Mouse (Mus musculus): ENCODE measurements around the gene Tmem265. TPM values are rescaled to one million over a fixed set of nuclear protein-coding genes. Genes with fewer than 3 reads are reported as not detected.

The Tmem265 gene
- total RNA-seq (2014; rRNA removed), result 2.4 and 2.8 TPM in 2 replicates
- 3.8 and 7.7 TPM in 2 replicates for polyA plus RNA-seq (2015; fragmentation: Nextera tagmentation; extraction: Ambion mirVana)

GRCm38 (mm10) chr7:127561340-127561858 lies at the start of gene Tmem265:
Gene Tmem265 (plus strand): TSS chr7:127561390.
- TF ChIP-seq CTCF (IDR thresholded peaks at IDR 0.05; ENCODE audit: low read depth), result no peak
- Histone ChIP-seq H3K27me3 (ENCODE audit: insufficient read depth, low read length) (no peaks in the 10 kb centered on the region), H3K36me3 (ENCODE audit: insufficient read depth) (peaks cover 55% of the 10 kb centered on the region), H3K27ac (ENCODE audit: low read depth, low read length) (no peak within 1 kb of the TSS), H3K4me3 (ENCODE audit: low read depth, low read length) (no peak within 1 kb of the TSS), H3K9ac (no peak within 1 kb of the TSS), H3K9me3 (ENCODE audit: low read length) (no peaks in the 10 kb centered on the region), H3K4me2 (ENCODE audit: low read depth) (no peak within 1 kb of the TSS), H3K4me1 (ENCODE audit: insufficient read depth) (no peaks in the 10 kb centered on the region)
- WGBS, result 88% methylated on average over 5 of the region's 5 CpGs
- DNase-seq, result no peak
- no peak for ATAC-seq

- peak; percentile 99 for ATAC-seq
- Histone ChIP-seq H3K27ac (ENCODE audit: low read depth, low read length) (peak within 1 kb of the TSS; percentile 99), H3K4me1 (ENCODE audit: insufficient read depth) (peaks cover 8% of the 10 kb centered on the region; the same call in 1 of the 2 replicates), H3K9me3 (ENCODE audit: low read length) (no peaks in the 10 kb centered on the region), H3K9ac (peak within 1 kb of the TSS; percentile 93), H3K4me2 (ENCODE audit: low read depth) (peak within 1 kb of the TSS; percentile 67), H3K27me3 (ENCODE audit: insufficient read depth, low read length) (no peaks in the 10 kb centered on the region), H3K36me3 (ENCODE audit: insufficient read depth) (peaks cover 14% of the 10 kb centered on the region), H3K4me3 (ENCODE audit: low read depth, low read length) (peak within 1 kb of the TSS; percentile 83)
- peak; percentile 96 for DNase-seq
- no peak; the same call in 1 of the 2 replicates for TF ChIP-seq CTCF (IDR thresholded peaks at IDR 0.05; ENCODE audit: low read depth)
- 0% methylated on average over 31 of the region's 37 CpGs for WGBS
Observed at GRCm38 (mm10) chr7:127511808-127512230, 49.4 kb upstream of the Tmem265 start, which contains the start of gene Srcap. Gene Srcap (plus strand): TSS chr7:127511983.

- Histone ChIP-seq H3K9ac (peak overlapping the region; percentile 93), H3K4me3 (ENCODE audit: low read depth, low read length) (peak overlapping the region; percentile 83), H3K9me3 (ENCODE audit: low read length) (no peaks in the 10 kb centered on the region), H3K4me1 (ENCODE audit: insufficient read depth) (peaks cover 8% of the 10 kb centered on the region; the same call in 1 of the 2 replicates), H3K4me2 (ENCODE audit: low read depth) (peak overlapping the region; percentile 67), H3K27ac (ENCODE audit: low read depth, low read length) (peak overlapping the region; percentile 99), H3K27me3 (ENCODE audit: insufficient read depth, low read length) (no peaks in the 10 kb centered on the region), H3K36me3 (ENCODE audit: insufficient read depth) (peaks cover 20% of the 10 kb centered on the region)
- TF ChIP-seq CTCF (IDR thresholded peaks at IDR 0.05; ENCODE audit: low read depth), result no peak
- 1% methylated on average over 53 of the region's 93 CpGs for WGBS
- DNase-seq (peak; percentile 96), ATAC-seq (peak; percentile 85)
Observed at GRCm38 (mm10) chr7:127512231-127513015, 48.8 kb upstream of the Tmem265 start.

- no peaks in the 10 kb centered on the region for H3K9me3 ChIP-seq (ENCODE audit: low read length)
- TF ChIP-seq CTCF (IDR thresholded peaks at IDR 0.05; ENCODE audit: low read depth), result no peak
- H3K27me3 ChIP-seq (ENCODE audit: insufficient read depth, low read length), result no peaks in the 10 kb centered on the region
- H3K9ac ChIP-seq, result peak overlapping the region; percentile 93
- peaks cover 26% of the 10 kb centered on the region for H3K36me3 ChIP-seq (ENCODE audit: insufficient read depth)
- H3K4me1 ChIP-seq (ENCODE audit: insufficient read depth), result peaks cover 8% of the 10 kb centered on the region; the same call in 1 of the 2 replicates
- ATAC-seq, result no peak
- WGBS, result 44% methylated on average over 8 of the region's 8 CpGs
- peak overlapping the region; percentile 67 for H3K4me2 ChIP-seq (ENCODE audit: low read depth)
- DNase-seq, result no peak
- peak overlapping the region; percentile 83 for H3K4me3 ChIP-seq (ENCODE audit: low read depth, low read length)
- H3K27ac ChIP-seq (ENCODE audit: low read depth, low read length), result peak overlapping the region; percentile 99
Observed at GRCm38 (mm10) chr7:127513016-127513390, 48.2 kb upstream of the Tmem265 start.

GRCm38 (mm10) chr7:127513781-127514180 lies 47.4 kb upstream of the Tmem265 start:
- ATAC-seq, result no peak
- no peak for TF ChIP-seq CTCF (IDR thresholded peaks at IDR 0.05; ENCODE audit: low read depth)
- Histone ChIP-seq H3K4me1 (ENCODE audit: insufficient read depth) (peaks cover 8% of the 10 kb centered on the region; the same call in 1 of the 2 replicates), H3K9me3 (ENCODE audit: low read length) (no peaks in the 10 kb centered on the region), H3K27ac (ENCODE audit: low read depth, low read length) (no peak overlapping the region), H3K36me3 (ENCODE audit: insufficient read depth) (peaks cover 29% of the 10 kb centered on the region), H3K9ac (no peak overlapping the region), H3K27me3 (ENCODE audit: insufficient read depth, low read length) (no peaks in the 10 kb centered on the region), H3K4me2 (ENCODE audit: low read depth) (0 out of 2 replicates have a peak overlapping the region, but pooled peaks have one; percentile 67), H3K4me3 (ENCODE audit: low read depth, low read length) (no peak overlapping the region)
- no peak for DNase-seq
- 89% methylated on average over 3 of the region's 3 CpGs for WGBS

- peaks cover 8% of the 10 kb centered on the region; the same call in 1 of the 2 replicates for H3K4me1 ChIP-seq (ENCODE audit: insufficient read depth)
- 87% methylated on average over 7 of the region's 7 CpGs for WGBS
- H3K27me3 ChIP-seq (ENCODE audit: insufficient read depth, low read length), result no peaks in the 10 kb centered on the region
- no peak overlapping the region for H3K4me3 ChIP-seq (ENCODE audit: low read depth, low read length)
- no peak overlapping the region for H3K4me2 ChIP-seq (ENCODE audit: low read depth)
- no peak for TF ChIP-seq CTCF (IDR thresholded peaks at IDR 0.05; ENCODE audit: low read depth)
- no peak overlapping the region for H3K9ac ChIP-seq
- no peak overlapping the region for H3K27ac ChIP-seq (ENCODE audit: low read depth, low read length)
- peaks cover 45% of the 10 kb centered on the region for H3K36me3 ChIP-seq (ENCODE audit: insufficient read depth)
- H3K9me3 ChIP-seq (ENCODE audit: low read length), result no peaks in the 10 kb centered on the region
- DNase-seq (no peak), ATAC-seq (no peak)
Observed at GRCm38 (mm10) chr7:127515846-127516245, 45.3 kb upstream of the Tmem265 start.

GRCm38 (mm10) chr7:127516344-127516743 lies 44.8 kb upstream of the Tmem265 start:
- H3K27me3 ChIP-seq (ENCODE audit: insufficient read depth, low read length), result no peaks in the 10 kb centered on the region
- H3K36me3 ChIP-seq (ENCODE audit: insufficient read depth), result peaks cover 50% of the 10 kb centered on the region
- no peak for DNase-seq
- H3K9ac ChIP-seq, result no peak overlapping the region
- no peak for TF ChIP-seq CTCF (IDR thresholded peaks at IDR 0.05; ENCODE audit: low read depth)
- H3K27ac ChIP-seq (ENCODE audit: low read depth, low read length), result no peak overlapping the region
- H3K4me1 ChIP-seq (ENCODE audit: insufficient read depth), result peaks cover 7% of the 10 kb centered on the region; the same call in 1 of the 2 replicates
- H3K9me3 ChIP-seq (ENCODE audit: low read length), result no peaks in the 10 kb centered on the region
- no peak overlapping the region for H3K4me2 ChIP-seq (ENCODE audit: low read depth)
- ATAC-seq, result no peak
- WGBS, result 96% methylated on average over 6 of the region's 7 CpGs
- no peak overlapping the region for H3K4me3 ChIP-seq (ENCODE audit: low read depth, low read length)
